Mouse (Mus musculus) kidney, adult 2 months (tissue): ENCODE measurements around the gene Bcl9l.

ENCODE experiments used
- CTCF ChIP-seq: fragments of 200-500 bp; conservative IDR thresholded peaks from 2 replicates; pipeline ENCODE4 v1.5.1; 2011; ENCODE audit warnings: low read depth, mild to moderate bottlenecking, control low read depth, low read length, moderate library complexity, mixed read lengths; ENCODE audit not compliant: insufficient read depth, insufficient read length
- POLR2A ChIP-seq: fragments of 200-500 bp; IDR thresholded peaks from one replicate; pipeline ENCODE4 v1.6.1; 2011; ENCODE audit warnings: low read depth, low read length, control low read depth

DNA sequence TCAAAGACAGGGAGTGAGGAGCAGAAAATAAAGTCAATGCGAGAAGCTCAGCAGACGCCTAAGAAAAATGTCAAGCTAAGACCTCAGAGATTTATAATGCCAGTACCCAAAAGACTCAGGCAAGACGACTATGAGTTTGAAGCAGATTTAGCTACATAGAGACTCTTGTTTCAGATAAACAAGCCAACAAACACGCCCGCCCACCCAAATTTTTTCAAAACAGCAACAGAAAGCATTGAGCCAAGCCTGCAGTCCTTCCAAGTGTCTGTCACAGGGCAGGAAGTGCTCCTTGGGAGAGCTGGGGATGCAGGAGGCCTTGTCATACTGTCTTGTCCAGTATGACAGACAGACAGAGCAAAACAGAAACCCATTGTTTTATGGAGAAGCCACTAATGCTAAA lies 41.1 kb downstream of the Bcl9l start:
- TF ChIP-seq POLR2A (no peak), CTCF (no peak)
